Mouse (Mus musculus) E14TG2a.4 (cell line): ENCODE measurements around the gene Abcb6.

ENCODE experiments used
- CTCF ChIP-seq: conservative IDR thresholded peaks from 2 replicates; pipeline ENCODE4 v1.5.1; 2014; ENCODE audit warnings: low read length
- POU5F1 ChIP-seq: IDR thresholded peaks from 2 replicates; pipeline ENCODE4 v1.6.1; 2014; ENCODE audit warnings: low read length, borderline replicate concordance

GRCm38 (mm10) chr1:75185495-75185894, 5.3 kb upstream of the Abcb6 start:
- TF ChIP-seq CTCF (no peak), POU5F1 (no peak)
